Mouse (Mus musculus): ENCODE data around the gene Tspan17.

DNA sequence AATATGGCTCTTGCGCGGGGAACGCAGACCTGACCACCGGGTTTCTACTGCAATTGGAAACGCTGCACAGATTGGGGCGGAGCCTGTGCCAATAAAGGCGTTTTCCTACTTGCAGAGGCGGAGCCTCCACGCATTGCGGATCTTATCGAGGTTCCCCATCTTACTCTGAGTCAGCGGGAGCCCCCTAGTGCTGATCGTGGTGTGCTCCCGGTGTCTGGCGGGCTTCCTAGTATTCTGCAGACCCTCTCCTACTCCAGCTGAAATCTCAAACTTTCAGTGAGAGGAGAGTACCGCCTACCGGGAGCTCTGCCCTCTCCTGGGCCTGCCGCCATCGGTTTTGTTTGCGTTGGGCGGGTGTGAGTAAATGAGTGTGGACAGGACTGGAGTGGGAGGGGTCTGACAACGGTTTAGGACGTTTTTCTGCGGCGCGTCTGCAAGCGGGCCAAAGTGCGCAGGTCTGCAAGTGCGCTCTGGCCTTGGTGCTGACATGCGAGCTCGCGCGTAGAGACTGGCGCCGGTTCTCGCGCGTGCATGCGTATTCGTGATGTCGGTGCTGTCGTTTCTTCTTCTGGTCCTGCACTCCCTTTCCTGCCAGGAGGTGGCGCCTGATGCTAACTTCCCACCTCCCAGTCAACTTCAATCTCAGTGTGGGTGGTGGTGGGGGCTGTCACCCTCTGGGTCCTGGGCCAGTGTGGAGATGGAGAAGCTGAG, 31.0 kb upstream of the Tspan17 start:
- peak; percentile 1; the same call in 1 of the 2 replicates for TF ChIP-seq CTCF (IDR thresholded peaks at IDR 0.05; ENCODE audit: low read depth, low read length)
- no peak for TF ChIP-seq POLR2A (IDR thresholded peaks at IDR 0.05; ENCODE audit: borderline replicate concordance, low read depth, low read length)
